Mouse (Mus musculus) C2C12 (cell line): ENCODE data around the gene Olfr283. TPM values are rescaled to one million over a fixed set of nuclear protein-coding genes. Genes with fewer than 3 reads are reported as not detected.
"Not testable (repeated sequence)": the region's sequence is repeated elsewhere in the genome, so short reads cannot be mapped to it uniquely, and the experiment has no call there.

ENCODE experiments used
- H3K27me3 ChIP-seq: one replicate; pipeline ENCODE4 v1.6.1; 2011; ENCODE audit not compliant: control insufficient read depth, insufficient read depth, insufficient read length
- H3K36me3 ChIP-seq: one replicate; pipeline ENCODE4 v1.6.1; 2011; ENCODE audit not compliant: control insufficient read depth, insufficient read depth
- H3K4me3 ChIP-seq: one replicate; pipeline ENCODE4 v1.5.1; 2011; ENCODE audit warnings: mild to moderate bottlenecking, control low read depth; ENCODE audit not compliant: poor library complexity, insufficient read depth, severe bottlenecking
- H3K79me2 ChIP-seq: one replicate; pipeline ENCODE4 v1.6.1; 2011; ENCODE audit not compliant: control insufficient read depth, insufficient read depth
- H3K79me3 ChIP-seq: one replicate; pipeline ENCODE4 v1.6.1; 2011; ENCODE audit warnings: low read depth, control low read depth
- H3ac ChIP-seq: one replicate; pipeline ENCODE3; 2011; ENCODE audit warnings: low read depth; ENCODE audit not compliant: control insufficient read depth, insufficient read length
- CEBPB ChIP-seq: IDR thresholded peaks from one replicate; pipeline ENCODE4 v1.6.1; 2011; ENCODE audit warnings: low read depth, mild to moderate bottlenecking, control low read depth, moderate library complexity
- CTCF ChIP-seq: IDR thresholded peaks from one replicate; pipeline ENCODE4 v1.5.1; 2011; ENCODE audit not compliant: control insufficient read depth, insufficient read depth, insufficient read length
- FOSL1 ChIP-seq: IDR thresholded peaks from one replicate; pipeline ENCODE4 v1.8.0; 2011; ENCODE audit warnings: mild to moderate bottlenecking, low read length; ENCODE audit not compliant: poor library complexity, insufficient read depth, severe bottlenecking
- MAX ChIP-seq: IDR thresholded peaks from one replicate; pipeline ENCODE4 v1.6.1; 2011; ENCODE audit warnings: mild to moderate bottlenecking, control low read depth
- MYOD1 ChIP-seq: IDR thresholded peaks from one replicate; pipeline ENCODE4 v1.6.1; 2011; ENCODE audit warnings: low read depth; ENCODE audit not compliant: control insufficient read depth, insufficient read length
- MYOG ChIP-seq: IDR thresholded peaks from one replicate; pipeline ENCODE4 v1.6.1; 2011; ENCODE audit not compliant: control insufficient read depth, insufficient read length; ENCODE audit errors: extremely low read depth
- USF1 ChIP-seq: IDR thresholded peaks from one replicate; pipeline ENCODE4 v1.6.1; 2011; ENCODE audit warnings: low read depth, mild to moderate bottlenecking, control low read depth, moderate library complexity
- long read RNA-seq, 2 experiments: library from polyadenylated mRNA; unstranded; transcript quantifications; one replicate each; pipeline ENCODE4 v2.0.0; 2019 to 2020
- polyA plus RNA-seq: library from polyadenylated mRNA; unstranded; fragments of >200 nt; fragmentation: generic; extraction: Trizol; gene quantifications from one replicate; pipeline ENCODE4 v1.2.1, GENCODE M21; 2012; ENCODE audit warnings: missing spikeins

Gene Olfr283
- not detected for polyA plus RNA-seq
- long read RNA-seq, experiment 1, result 0 reads
- long read RNA-seq, experiment 2, result 0 reads

- Histone ChIP-seq H3ac (no peak within 1 kb of the TSS), H3K79me3 (no peaks in the 10 kb centered on the region), H3K36me3 (no peaks in the 10 kb centered on the region), H3K27me3 (peaks cover 47% of the 10 kb centered on the region), H3K79me2 (no peaks in the 10 kb centered on the region), H3K4me3 (no peak within 1 kb of the TSS)
- TF ChIP-seq USF1 (no peak), FOSL1 (no peak), CEBPB (no peak), MYOG (no peak)
These were observed at the start of gene Olfr283 for GRCm38 (mm10) chr15:98380846-98381245. Gene Olfr283, minus strand, starts transcription at chr15:98380946.

DNA sequence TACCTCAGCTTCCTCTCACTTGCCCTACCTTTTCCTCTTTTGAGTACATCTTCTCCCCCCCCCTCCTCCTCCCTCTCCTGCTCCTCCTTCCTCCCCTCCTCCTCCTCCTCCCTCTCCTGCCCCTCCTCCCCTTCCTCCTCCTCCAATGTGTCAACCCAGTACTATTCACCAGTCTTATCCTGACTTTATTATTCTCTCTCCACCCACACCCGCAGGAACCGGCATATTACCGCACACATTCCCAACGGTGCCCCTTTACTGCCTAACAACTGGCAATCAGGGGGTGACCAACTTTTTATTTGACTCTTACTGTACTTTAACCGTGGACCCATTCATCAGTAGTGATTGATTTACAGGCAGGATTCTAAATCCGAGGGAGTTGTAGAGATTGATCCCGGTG, 44.4 kb upstream of the Olfr283 start:
- TF ChIP-seq FOSL1, result no peak
- no peak for TF ChIP-seq CEBPB
- no peak for TF ChIP-seq CTCF
- no peak for TF ChIP-seq USF1
- no peak for TF ChIP-seq MAX
- no peak for TF ChIP-seq MYOG
- no peak for TF ChIP-seq MYOD1
- no peak overlapping the region for H3ac ChIP-seq
- no peaks in the 10 kb centered on the region for H3K79me2 ChIP-seq
- H3K36me3 ChIP-seq, result no peaks in the 10 kb centered on the region
- no peak overlapping the region for H3K4me3 ChIP-seq
- H3K27me3 ChIP-seq, result peaks cover 31% of the 10 kb centered on the region
- no peaks in the 10 kb centered on the region for H3K79me3 ChIP-seq

DNA sequence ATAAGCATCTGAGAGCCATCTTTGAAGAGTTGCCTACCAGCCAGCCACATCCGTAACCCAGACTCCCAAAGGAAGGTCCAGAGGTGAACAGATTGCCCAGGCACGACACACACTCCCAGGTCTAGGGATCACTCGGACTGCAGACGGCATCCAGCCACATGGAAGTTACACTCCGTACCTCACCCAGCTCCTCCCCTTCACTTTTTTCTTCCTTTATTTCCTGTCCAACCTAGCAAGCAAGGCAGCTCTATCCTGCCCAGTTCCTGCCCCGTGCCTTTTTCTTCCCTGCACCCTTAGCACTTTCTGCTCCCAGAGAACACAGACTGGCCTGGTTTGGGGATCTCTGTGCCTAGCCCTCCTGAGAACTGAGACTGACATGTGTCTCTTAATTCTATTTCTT, 44.0 kb upstream of the Olfr283 start:
- TF ChIP-seq USF1 (no peak), CTCF (no peak), CEBPB (no peak), MYOG (no peak), MYOD1 (no peak), MAX (no peak), FOSL1 (no peak)
- H3K79me3 ChIP-seq, result no peaks in the 10 kb centered on the region
- H3K27me3 ChIP-seq, result peaks cover 32% of the 10 kb centered on the region
- H3K36me3 ChIP-seq, result no peaks in the 10 kb centered on the region
- no peaks in the 10 kb centered on the region for H3K79me2 ChIP-seq
- no peak overlapping the region for H3ac ChIP-seq
- H3K4me3 ChIP-seq, result no peak overlapping the region

GRCm38 (mm10) chr15:98424326-98424725, 43.6 kb upstream of the Olfr283 start:
- H3K79me2 ChIP-seq, result no peaks in the 10 kb centered on the region
- no peak overlapping the region for H3ac ChIP-seq
- TF ChIP-seq CEBPB (no peak), FOSL1 (no peak), MYOG (no peak)
- H3K79me3 ChIP-seq, result no peaks in the 10 kb centered on the region
- no peaks in the 10 kb centered on the region for H3K36me3 ChIP-seq
- H3K4me3 ChIP-seq, result no peak overlapping the region
- H3K27me3 ChIP-seq, result peaks cover 34% of the 10 kb centered on the region

GRCm38 (mm10) chr15:98420897-98421296, 40.2 kb upstream of the Olfr283 start:
- Histone ChIP-seq H3K27me3 (peaks cover 25% of the 10 kb centered on the region), H3K4me3 (no peak overlapping the region), H3K79me3 (no peaks in the 10 kb centered on the region), H3ac (no peak overlapping the region), H3K36me3 (no peaks in the 10 kb centered on the region), H3K79me2 (no peaks in the 10 kb centered on the region)
- TF ChIP-seq CEBPB (no peak), MAX (no peak), FOSL1 (no peak)

- Histone ChIP-seq H3K36me3 (no peaks in the 10 kb centered on the region), H3ac (no peak overlapping the region), H3K4me3 (no peak overlapping the region), H3K79me3 (no peaks in the 10 kb centered on the region), H3K79me2 (no peaks in the 10 kb centered on the region), H3K27me3 (peaks cover 37% of the 10 kb centered on the region)
- TF ChIP-seq USF1, result no peak
- TF ChIP-seq CEBPB, result no peak
- TF ChIP-seq CTCF, result no peak
- no peak for TF ChIP-seq MYOD1
- no peak for TF ChIP-seq MYOG
- no peak for TF ChIP-seq MAX
- TF ChIP-seq FOSL1, result no peak
These were observed 37.4 kb upstream of the Olfr283 start for GRCm38 (mm10) chr15:98418096-98418495.

DNA sequence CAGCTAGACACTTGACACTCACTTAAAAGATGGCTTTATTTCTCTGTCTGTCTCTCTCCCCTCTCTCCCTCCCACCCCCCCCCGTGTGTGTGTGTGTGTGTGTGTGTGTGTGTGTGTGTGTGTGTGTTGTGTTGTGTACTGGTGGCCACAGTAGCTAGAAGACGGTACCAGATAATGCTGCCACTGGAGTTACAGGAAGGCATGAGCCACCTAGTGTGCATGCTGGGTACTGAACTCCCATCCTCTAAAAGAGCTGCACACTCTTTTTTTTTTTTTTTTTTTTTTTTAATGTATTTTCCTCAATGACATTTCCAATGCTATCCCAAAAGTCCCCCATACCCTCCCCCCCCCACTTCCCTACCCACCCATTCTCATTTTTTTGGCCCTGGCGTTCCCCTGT, 36.5 kb upstream of the Olfr283 start:
- H3K36me3 ChIP-seq, result not testable (repeated sequence)

GRCm38 (mm10) chr15:98416802-98417201, 36.1 kb upstream of the Olfr283 start:
- not testable (repeated sequence) for H3ac ChIP-seq, H3K79me3 ChIP-seq, H3K4me3 ChIP-seq

More for the DNA sequence above, 36.5 kb upstream of the Olfr283 start:
- H3K4me3 ChIP-seq, H3K79me2 ChIP-seq, H3ac ChIP-seq, H3K79me3 ChIP-seq: not testable (repeated sequence)
- H3K27me3 ChIP-seq, result peaks cover 37% of the 10 kb centered on the region

More at GRCm38 (mm10) chr15:98416802-98417201, 36.1 kb upstream of the Olfr283 start:
- H3K36me3 ChIP-seq, H3K79me2 ChIP-seq: not testable (repeated sequence)
- H3K27me3 ChIP-seq, result peaks cover 33% of the 10 kb centered on the region
